Mouse (Mus musculus): ENCODE data around the gene Tectb.
"Not testable (repeated sequence)": the region's sequence is repeated elsewhere in the genome, so short reads cannot be mapped to it uniquely, and the experiment has no call there.

DNA sequence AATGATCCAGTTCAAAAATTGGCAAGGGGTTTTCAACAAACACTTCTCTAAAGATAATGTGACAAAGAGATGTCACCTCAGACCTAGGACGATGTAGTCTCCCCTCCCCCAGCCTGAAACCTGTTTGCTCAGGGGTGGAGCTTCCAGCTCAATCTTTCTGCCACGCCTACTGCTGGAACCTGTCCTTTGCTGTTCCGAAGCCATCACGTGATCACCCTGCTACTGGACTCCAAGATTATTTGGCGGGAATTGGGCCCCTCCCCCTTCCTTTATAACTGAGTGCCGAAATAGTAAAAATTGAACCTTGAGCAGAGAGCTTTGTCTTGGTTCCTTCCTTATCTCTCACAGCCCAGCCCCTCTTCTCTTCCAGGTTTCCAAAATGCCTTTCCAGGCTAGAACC, 28.3 kb upstream of the Tectb start:
- TF ChIP-seq CTCF (IDR thresholded peaks at IDR 0.05; ENCODE audit: extremely low read depth, insufficient read length, insufficient replicate concordance, low read depth, low read length); POLR2A (IDR thresholded peaks at IDR 0.05; ENCODE audit: low read depth, low read length): not testable (repeated sequence)

Measured in small intestine, adult 2 months (tissue).